In the genomic region with DNA sequence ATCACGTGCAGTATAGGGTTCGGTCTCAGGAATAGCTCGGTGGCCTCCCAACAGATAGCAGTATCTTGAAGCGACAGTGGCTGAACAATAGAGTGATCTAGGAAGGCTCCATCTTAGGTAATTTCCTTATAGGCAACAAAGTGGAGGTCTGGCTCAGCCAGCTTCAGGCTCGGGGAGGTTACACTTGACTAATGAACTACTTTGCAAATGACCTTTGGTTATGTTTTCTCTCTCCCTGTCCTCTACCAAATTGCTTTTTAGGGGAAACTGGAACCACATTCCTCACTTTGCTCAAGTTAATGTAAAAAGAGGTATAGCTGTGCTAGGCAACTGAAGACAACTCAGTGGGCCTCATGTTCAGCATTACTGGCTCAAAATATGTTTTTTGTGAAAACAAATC, we compare ENCODE assay signal across 25 mouse cellular contexts.
"Had no signal": no experiment of that assay in that cellular context is flagged by ENCODE, and none has a peak within 500 bp of the region (broad histone marks: within the 10 kb centered on the region; RNA-seq: fewer than 3 reads in every experiment).

No protein-coding gene starts in this region.

- H3K4me3 ChIP-seq: heart, adult 2 months; heart, embryonic 12.5 days; heart, embryonic 13.5 days; heart, embryonic 15.5 days; hindbrain, embryonic 10.5 days; hindbrain, embryonic 12.5 days; hindbrain, embryonic 13.5 days; hindbrain, embryonic 15.5 days; intestine, embryonic 15.5 days; kidney, embryonic 15.5 days; layer of hippocampus, adult 2 months; left cerebral cortex, adult 2 months had no signal

- DNase-seq: heart, adult 2 months; heart, postnatal 10 days; heart, postnatal 14 days; heart, postnatal 36 days; heart, postnatal 4 days; kidney, postnatal 10 days; kidney, postnatal 14 days; kidney, postnatal 25 days; kidney, postnatal 4 days; layer of hippocampus, adult 9-11 months; layer of hippocampus, postnatal 36 days had no signal

- H3K27ac ChIP-seq: heart, adult 2 months; heart, embryonic 13.5 days; heart, embryonic 15.5 days; hindbrain, embryonic 10.5 days; hindbrain, embryonic 12.5 days; hindbrain, embryonic 13.5 days; hindbrain, embryonic 14.5 days; hindbrain, embryonic 15.5 days; hindbrain, postnatal 0 days; intestine, embryonic 15.5 days; kidney, embryonic 15.5 days; kidney, postnatal 0 days; layer of hippocampus, adult 2 months; left cerebral cortex, adult 2 months had no signal

- H3K36me3 ChIP-seq: heart, embryonic 12.5 days; heart, embryonic 13.5 days; heart, embryonic 15.5 days; hindbrain, embryonic 10.5 days; hindbrain, embryonic 12.5 days; hindbrain, embryonic 13.5 days; hindbrain, embryonic 15.5 days; intestine, embryonic 15.5 days; kidney, embryonic 15.5 days had no signal

- H3K27me3 ChIP-seq: heart, embryonic 12.5 days; heart, embryonic 13.5 days; heart, embryonic 15.5 days; hindbrain, embryonic 12.5 days; hindbrain, embryonic 13.5 days; hindbrain, embryonic 15.5 days; intestine, embryonic 15.5 days; kidney, embryonic 15.5 days had no signal

- H3K4me1 ChIP-seq: heart, embryonic 12.5 days; heart, embryonic 13.5 days; heart, embryonic 15.5 days; hindbrain, embryonic 10.5 days; hindbrain, embryonic 12.5 days; hindbrain, embryonic 13.5 days; hindbrain, embryonic 15.5 days; intestine, embryonic 15.5 days; kidney, embryonic 15.5 days had no signal

- H3K9me3 ChIP-seq: heart, embryonic 15.5 days; hindbrain, embryonic 13.5 days; hindbrain, embryonic 15.5 days had no signal
